Mouse (Mus musculus) urinary bladder, adult 18-20 months (tissue): ENCODE data around the gene Olfr292.

ENCODE experiments used
- DNase-seq, 2 experiments: peaks; one replicate each; pipeline ENCODE4 v3.0.0; 2022; ENCODE audit warnings: low spot score in 2 of 2, mixed read lengths in 2 of 2

Gene Olfr292

DNA sequence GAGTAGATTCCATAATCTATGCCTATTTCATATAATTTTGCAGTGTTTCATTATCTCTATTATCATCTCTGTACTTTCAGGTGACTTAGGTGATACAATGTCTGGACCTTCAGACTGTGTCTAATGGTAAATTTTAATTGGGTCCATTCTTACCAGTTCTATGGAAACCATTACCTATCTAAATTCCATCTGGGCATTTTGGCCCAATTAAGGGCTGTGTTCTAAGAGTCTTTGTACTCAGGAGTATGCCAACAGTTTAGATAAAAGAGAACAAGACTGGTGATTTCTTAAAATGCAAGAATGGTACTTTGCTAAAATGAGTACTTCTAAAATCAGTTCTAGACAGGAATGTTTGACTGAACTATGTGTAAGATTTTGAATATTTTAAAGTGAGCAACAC, at the start of gene Olfr292:
Gene Olfr292 (plus strand): TSS at position 301 of the 400 bp plus-strand sequence.
- DNase-seq, result no peak

DNA sequence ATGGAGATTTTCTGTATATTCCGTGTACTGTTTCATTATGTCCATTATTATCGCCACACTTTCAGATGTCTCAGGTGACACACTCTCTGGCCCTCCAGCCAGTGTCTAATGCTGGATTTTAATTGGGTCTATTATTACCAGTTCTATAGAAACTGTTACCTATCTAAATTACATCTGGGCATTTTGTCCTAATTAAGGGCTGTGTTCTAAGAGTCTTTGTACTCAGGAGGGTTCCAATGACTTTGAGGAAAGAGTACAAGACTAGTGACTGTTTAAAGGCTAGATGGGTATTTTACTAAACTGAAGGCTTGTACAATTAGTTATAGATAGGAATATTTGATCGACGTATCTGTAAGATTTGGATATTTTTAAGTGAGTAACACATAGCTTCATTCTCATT, 39.4 kb upstream of the Olfr292 start, which contains the start of gene Olfr293:
Gene Olfr293 (plus strand): TSS at position 301 of the 400 bp plus-strand sequence.
- DNase-seq, result no peak

DNA sequence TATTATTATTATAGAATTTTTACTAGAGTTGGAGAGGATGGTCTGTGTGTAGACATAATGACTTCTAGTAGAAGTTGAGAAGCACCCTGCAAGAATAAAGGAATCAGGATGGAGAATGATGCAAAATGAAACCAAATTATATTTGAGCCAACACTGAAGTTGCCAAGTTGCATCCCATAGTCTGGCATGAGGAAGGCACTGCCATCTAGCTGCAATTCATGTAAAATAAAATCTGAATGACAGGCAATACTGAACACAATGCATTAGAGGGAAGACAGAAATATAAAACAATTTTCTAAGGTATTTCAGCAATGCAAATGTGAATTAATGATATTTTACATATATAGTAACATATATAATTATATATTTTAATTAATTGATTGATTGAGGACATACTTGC, 36.9 kb downstream of the Olfr292 start:
- no peak for DNase-seq
